8 mouse cellular contexts compared by ENCODE assay signal in the genomic region with DNA sequence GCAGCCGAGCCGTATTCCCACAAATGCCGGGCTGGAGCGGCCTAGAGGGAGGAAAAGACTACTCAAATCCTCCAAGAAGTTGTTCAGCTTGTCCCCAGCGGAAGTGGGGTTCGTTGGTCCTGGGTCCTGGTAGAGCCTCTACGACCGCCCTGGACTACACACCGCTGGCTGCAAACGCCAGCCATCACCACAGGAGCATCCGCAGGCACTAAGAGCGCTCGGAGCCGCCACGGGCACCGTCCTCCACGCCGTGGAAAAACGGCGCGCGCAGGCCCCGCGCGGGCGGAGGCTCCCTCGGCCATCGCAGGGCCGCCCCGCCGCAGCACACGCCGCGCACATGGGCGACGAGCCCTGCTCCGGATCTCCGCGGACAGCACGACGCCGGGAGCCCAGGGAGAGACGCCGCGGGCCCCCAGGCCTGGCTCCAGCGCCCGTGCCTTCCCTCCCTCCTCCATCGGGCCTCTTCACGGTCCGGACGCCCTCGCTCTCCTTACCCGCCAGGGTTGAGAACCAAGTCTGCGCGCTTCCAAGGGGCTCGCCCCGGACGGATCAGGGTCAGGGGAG. TPM values are rescaled to one million over a fixed set of nuclear protein-coding genes. Genes with fewer than 3 reads are reported as not detected.
A peak's percentile ranks its signal among the peaks of the same experiment; 100 is the strongest.
DNase-seq lines count a peak whose midpoint lies in the region; ATAC-seq and TF ChIP-seq lines count a peak whose summit lies in the region.

No protein-coding gene starts in this region.

- no peak for TF ChIP-seq POLR2A in bone marrow macrophage, adult 2 months (IDR thresholded peaks at IDR 0.05; ENCODE audit: borderline replicate concordance, low read depth, low read length)

- peak; percentile 88 for ATAC-seq in lung, embryonic 14.5 days (ENCODE audit: insufficient read depth)
- ATAC-seq in limb, embryonic 12.5 days (ENCODE audit: insufficient number of reproducible peaks, insufficient read depth, low FRiP score, low TSS enrichment, low read depth) = peak; percentile 83
- peak; percentile 93 for ATAC-seq in midbrain, embryonic 16.5 days

- peak overlapping the region; percentile 100 for H3K27ac ChIP-seq in lung, embryonic 14.5 days (ENCODE audit: low read depth)
- peak overlapping the region; percentile 91 for H3K27ac ChIP-seq in bone marrow macrophage, adult 2 months (ENCODE audit: insufficient read depth, low read depth, low read length)
- H3K27ac ChIP-seq in limb, embryonic 12.5 days = peak overlapping the region; percentile 100
- H3K27ac ChIP-seq in midbrain, embryonic 16.5 days (ENCODE audit: low read length) = peak overlapping the region; percentile 99

- peak overlapping the region; percentile 100 for H3K9ac ChIP-seq in lung, embryonic 14.5 days
- H3K9ac ChIP-seq in limb, embryonic 12.5 days (replicated peaks) = peak overlapping the region; percentile 99
- H3K9ac ChIP-seq in midbrain, embryonic 16.5 days (ENCODE audit: low read depth, low read length) = peak overlapping the region; percentile 99

- H3K4me3 ChIP-seq in lung, embryonic 14.5 days (ENCODE audit: low read depth, low read length) = peak overlapping the region; percentile 100
- H3K4me3 ChIP-seq in bone marrow macrophage, adult 2 months (ENCODE audit: insufficient read depth, low read length) = peak overlapping the region; percentile 92
- H3K4me3 ChIP-seq in limb, embryonic 12.5 days (replicated peaks) = peak overlapping the region; percentile 99
- H3K4me3 ChIP-seq in midbrain, embryonic 16.5 days (ENCODE audit: low read depth, low read length) = peak overlapping the region; percentile 99

- WGBS in lung, embryonic 14.5 days = under 1% methylated on average over 58 of the region's 58 CpGs
- WGBS in limb, embryonic 12.5 days = under 1% methylated on average over 57 of the region's 58 CpGs
- 0% methylated on average over 53 of the region's 58 CpGs for WGBS in midbrain, embryonic 16.5 days

- peaks cover 9% of the 10 kb centered on the region; the same call in 1 of the 2 replicates for H3K4me1 ChIP-seq in lung, embryonic 14.5 days (ENCODE audit: insufficient read depth)
- H3K4me1 ChIP-seq in bone marrow macrophage, adult 2 months (ENCODE audit: control insufficient read depth, insufficient read depth, low read length) = peaks cover 10% of the 10 kb centered on the region
- peaks cover 16% of the 10 kb centered on the region for H3K4me1 ChIP-seq in limb, embryonic 12.5 days (replicated peaks)
- peaks cover 20% of the 10 kb centered on the region for H3K4me1 ChIP-seq in midbrain, embryonic 16.5 days (ENCODE audit: control insufficient read depth, insufficient read depth, low read length)

- peaks cover 4% of the 10 kb centered on the region for H3K36me3 ChIP-seq in lung, embryonic 14.5 days (ENCODE audit: insufficient read depth)
- 0 out of 2 replicates have a peak, but pooled peaks cover 4% of the 10 kb centered on the region for H3K36me3 ChIP-seq in limb, embryonic 12.5 days
- H3K36me3 ChIP-seq in midbrain, embryonic 16.5 days (ENCODE audit: control insufficient read depth, insufficient read depth, low read length) = no peaks in the 10 kb centered on the region

- peak overlapping the region; percentile 66 for H3K4me2 ChIP-seq in lung, embryonic 14.5 days
- H3K4me2 ChIP-seq in limb, embryonic 12.5 days = peak overlapping the region; percentile 85
- peak overlapping the region; percentile 91 for H3K4me2 ChIP-seq in midbrain, embryonic 16.5 days (ENCODE audit: low read length)

- peak; percentile 53 for DNase-seq in lung, embryonic 14.5 days
- no peak for DNase-seq in lung, postnatal 4 days
- DNase-seq in forelimb bud, embryonic 11.5 days (ENCODE audit: low read depth, low spot score) = peak; percentile 8
- DNase-seq in cerebellum, adult 9-11 months = no peak
- DNase-seq in spleen, postnatal 4 days (ENCODE audit: low spot score in 2 of 2) = no peak

- no peaks in the 10 kb centered on the region for H3K9me3 ChIP-seq in lung, embryonic 14.5 days (ENCODE audit: low read depth, low read length)
- H3K9me3 ChIP-seq in limb, embryonic 12.5 days = no peaks in the 10 kb centered on the region
- no peaks in the 10 kb centered on the region for H3K9me3 ChIP-seq in midbrain, embryonic 16.5 days (replicated peaks; ENCODE audit: control insufficient read depth, low read length, poor library complexity, severe bottlenecking)

- no peak for TF ChIP-seq CTCF in lung, embryonic 14.5 days (IDR thresholded peaks at IDR 0.05; ENCODE audit: low read depth)
- no peak for TF ChIP-seq CTCF in bone marrow macrophage, adult 2 months (IDR thresholded peaks at IDR 0.05; ENCODE audit: low read depth, low read length)

- no peaks in the 10 kb centered on the region for H3K27me3 ChIP-seq in lung, embryonic 14.5 days (ENCODE audit: insufficient read depth, low read length)
- H3K27me3 ChIP-seq in limb, embryonic 12.5 days = no peaks in the 10 kb centered on the region
- no peaks in the 10 kb centered on the region for H3K27me3 ChIP-seq in midbrain, embryonic 16.5 days (ENCODE audit: control insufficient read depth, insufficient read depth, low read depth, low read length)

RNA-seq across cellular contexts. Expression of a gene that starts 0.4 kb away (rescaled TPM):
- 178 and 180 TPM in 2 replicates for polyA plus RNA-seq in lung, embryonic 14.5 days (2014; fragmentation: Nextera tagmentation; extraction: Ambion mirVana)
- 115 and 119 TPM in 2 replicates for polyA plus RNA-seq in bone marrow macrophage, adult 2 months (2012; ENCODE audit: insufficient read depth, insufficient read length, missing spikeins)
- 164 and 171 TPM in 2 replicates for polyA plus RNA-seq in limb, embryonic 12.5 days (2016; fragmentation: Nextera tagmentation; extraction: Ambion mirVana)
- polyA plus RNA-seq in midbrain, embryonic 16.5 days (2015; fragmentation: Nextera tagmentation; extraction: Ambion mirVana) = 121 and 150 TPM in 2 replicates

Comparison
In these comparisons a context has a peak if more than half of its experiments do, and no peak if none do; other contexts are left out.
1. DNase-seq: peak in lung, embryonic 14.5 days (single experiment) and forelimb bud, embryonic 11.5 days (single experiment); none in lung, postnatal 4 days (0 of 2), cerebellum, adult 9-11 months (single experiment) and spleen, postnatal 4 days (0 of 2).
2. Peak in every context shown above with its lines, with median percentiles within 50 percentile points of each other: ATAC-seq, H3K27ac ChIP-seq, H3K4me2 ChIP-seq, H3K4me3 ChIP-seq and H3K9ac ChIP-seq.